Mouse (Mus musculus): ENCODE measurements at regions not wholly inside any gene's neighbourhood (a gene's known extent, or its start where the extent isn't known, plus 50 kb on each side); places are given as distances from the start of the nearest gene placed in this dataset.

GRCm38 (mm10) chr4:106017065-106017646 is 227.5 kb downstream of the Gm12728 start:
- 68% methylated on average over 6 of the region's 6 CpGs for WGBS

GRCm38 (mm10) chr4:106018936-106019335 is 229.3 kb downstream of the Gm12728 start:
- ATAC-seq (ENCODE audit: borderline replicate concordance, extremely low read depth, low FRiP score, low TSS enrichment) = no peak
- Histone ChIP-seq H3K4me1 (peaks cover 14% of the 10 kb centered on the region), H3K9ac (no peak overlapping the region), H3K36me3 (no peaks in the 10 kb centered on the region), H3K27me3 (no peaks in the 10 kb centered on the region), H3K27ac (no peak overlapping the region), H3K9me3 (no peaks in the 10 kb centered on the region), H3K4me3 (no peak overlapping the region), H3K4me2 (no peak overlapping the region)
- WGBS = 46% methylated on average over 4 of the region's 4 CpGs

More at GRCm38 (mm10) chr4:106017065-106017646, 227.5 kb downstream of the Gm12728 start:
- Histone ChIP-seq H3K27me3 (no peaks in the 10 kb centered on the region), H3K9ac (no peak overlapping the region), H3K4me3 (no peak overlapping the region), H3K4me2 (no peak overlapping the region), H3K27ac (no peak overlapping the region), H3K9me3 (no peaks in the 10 kb centered on the region), H3K36me3 (no peaks in the 10 kb centered on the region), H3K4me1 (peaks cover 14% of the 10 kb centered on the region)
- ATAC-seq (ENCODE audit: borderline replicate concordance, extremely low read depth, low FRiP score, low TSS enrichment) = no peak

- ATAC-seq (ENCODE audit: borderline replicate concordance, extremely low read depth, low FRiP score, low TSS enrichment) = peak; percentile 79
- 14% methylated on average over 4 of the region's 4 CpGs for WGBS
- no peaks in the 10 kb centered on the region for H3K9me3 ChIP-seq
- H3K4me2 ChIP-seq = no peak overlapping the region
- H3K36me3 ChIP-seq = no peaks in the 10 kb centered on the region
- 0 out of 2 replicates have a peak overlapping the region, but pooled peaks have one; percentile 4 for H3K27ac ChIP-seq
- peaks cover 15% of the 10 kb centered on the region for H3K4me1 ChIP-seq
- no peaks in the 10 kb centered on the region for H3K27me3 ChIP-seq
- no peak overlapping the region for H3K9ac ChIP-seq
- no peak overlapping the region for H3K4me3 ChIP-seq
Measured at GRCm38 (mm10) chr4:106020338-106020737, 230.7 kb downstream of the Gm12728 start.

- H3K4me2 ChIP-seq = no peak overlapping the region
- H3K9ac ChIP-seq = no peak overlapping the region
- H3K9me3 ChIP-seq = no peaks in the 10 kb centered on the region
- no peak for ATAC-seq (ENCODE audit: borderline replicate concordance, extremely low read depth, low FRiP score, low TSS enrichment)
- H3K4me3 ChIP-seq = no peak overlapping the region
- WGBS = 84% methylated on average over 1 of the region's 1 CpGs
- H3K4me1 ChIP-seq = peaks cover 27% of the 10 kb centered on the region
- H3K27ac ChIP-seq = no peak overlapping the region
- no peaks in the 10 kb centered on the region for H3K27me3 ChIP-seq
- H3K36me3 ChIP-seq = no peaks in the 10 kb centered on the region
Measured at GRCm38 (mm10) chr4:106024591-106024990, 234.9 kb downstream of the Gm12728 start.

GRCm38 (mm10) chr4:106025966-106026637 is 236.4 kb downstream of the Gm12728 start:
- H3K4me1 ChIP-seq = peaks cover 13% of the 10 kb centered on the region
- H3K4me3 ChIP-seq = no peak overlapping the region
- H3K4me2 ChIP-seq = peak overlapping the region; percentile 22
- H3K27me3 ChIP-seq = no peaks in the 10 kb centered on the region
- ATAC-seq (ENCODE audit: borderline replicate concordance, extremely low read depth, low FRiP score, low TSS enrichment) = peak; percentile 62; the same call in 1 of the 2 replicates
- no peak overlapping the region for H3K9ac ChIP-seq
- H3K9me3 ChIP-seq = no peaks in the 10 kb centered on the region
- H3K27ac ChIP-seq = no peak overlapping the region
- WGBS = 48% methylated on average over 15 of the region's 15 CpGs
- H3K36me3 ChIP-seq = no peaks in the 10 kb centered on the region

- 59% methylated on average over 7 of the region's 7 CpGs for WGBS
- ATAC-seq (ENCODE audit: borderline replicate concordance, extremely low read depth, low FRiP score, low TSS enrichment) = no peak
- no peak overlapping the region for H3K27ac ChIP-seq
- no peaks in the 10 kb centered on the region for H3K9me3 ChIP-seq
- H3K4me1 ChIP-seq = no peaks in the 10 kb centered on the region
- H3K27me3 ChIP-seq = no peaks in the 10 kb centered on the region
- H3K9ac ChIP-seq = no peak overlapping the region
- no peaks in the 10 kb centered on the region for H3K36me3 ChIP-seq
- H3K4me2 ChIP-seq = no peak overlapping the region
- no peak overlapping the region for H3K4me3 ChIP-seq
Measured at GRCm38 (mm10) chr4:106040376-106040775, 250.7 kb downstream of the Gm12728 start.

GRCm38 (mm10) chr4:106042456-106042855 is 252.8 kb downstream of the Gm12728 start:
- ATAC-seq (ENCODE audit: borderline replicate concordance, extremely low read depth, low FRiP score, low TSS enrichment) = no peak
- H3K9me3 ChIP-seq = no peaks in the 10 kb centered on the region
- H3K9ac ChIP-seq = no peak overlapping the region
- H3K4me1 ChIP-seq = no peaks in the 10 kb centered on the region
- H3K4me2 ChIP-seq = no peak overlapping the region
- no peak overlapping the region for H3K27ac ChIP-seq
- no peak overlapping the region for H3K4me3 ChIP-seq
- WGBS = 54% methylated on average over 3 of the region's 3 CpGs
- no peaks in the 10 kb centered on the region for H3K27me3 ChIP-seq
- H3K36me3 ChIP-seq = no peaks in the 10 kb centered on the region

GRCm38 (mm10) chr4:106043661-106044060 is 254.0 kb downstream of the Gm12728 start:
- Histone ChIP-seq H3K27me3 (no peaks in the 10 kb centered on the region), H3K4me2 (no peak overlapping the region), H3K4me3 (no peak overlapping the region), H3K36me3 (no peaks in the 10 kb centered on the region), H3K9me3 (no peaks in the 10 kb centered on the region), H3K9ac (no peak overlapping the region), H3K27ac (no peak overlapping the region), H3K4me1 (no peaks in the 10 kb centered on the region)
- no peak for ATAC-seq (ENCODE audit: borderline replicate concordance, extremely low read depth, low FRiP score, low TSS enrichment)
- WGBS = 85% methylated on average over 9 of the region's 9 CpGs

- 60% methylated on average over 8 of the region's 8 CpGs for WGBS
- no peak for ATAC-seq (ENCODE audit: borderline replicate concordance, extremely low read depth, low FRiP score, low TSS enrichment)
- H3K4me2 ChIP-seq = no peak overlapping the region
Measured at GRCm38 (mm10) chr4:106048053-106048452, 258.4 kb downstream of the Gm12728 start.

GRCm38 (mm10) chr4:106048797-106049196 is 259.1 kb downstream of the Gm12728 start:
- H3K4me1 ChIP-seq = no peaks in the 10 kb centered on the region
- no peaks in the 10 kb centered on the region for H3K27me3 ChIP-seq
- H3K27ac ChIP-seq = no peak overlapping the region
- H3K9ac ChIP-seq = no peak overlapping the region
- no peak for ATAC-seq (ENCODE audit: borderline replicate concordance, extremely low read depth, low FRiP score, low TSS enrichment)
- no peaks in the 10 kb centered on the region for H3K36me3 ChIP-seq
- H3K4me3 ChIP-seq = no peak overlapping the region
- WGBS = 75% methylated on average over 8 of the region's 8 CpGs
- H3K9me3 ChIP-seq = no peaks in the 10 kb centered on the region
- no peak overlapping the region for H3K4me2 ChIP-seq

More at GRCm38 (mm10) chr4:106048053-106048452, 258.4 kb downstream of the Gm12728 start:
- Histone ChIP-seq H3K36me3 (no peaks in the 10 kb centered on the region), H3K9ac (no peak overlapping the region), H3K9me3 (no peaks in the 10 kb centered on the region), H3K4me1 (no peaks in the 10 kb centered on the region), H3K27me3 (no peaks in the 10 kb centered on the region), H3K27ac (no peak overlapping the region), H3K4me3 (no peak overlapping the region)

- H3K27me3 ChIP-seq = no peaks in the 10 kb centered on the region
- no peak overlapping the region for H3K9ac ChIP-seq
- H3K4me2 ChIP-seq = no peak overlapping the region
- no peak overlapping the region for H3K27ac ChIP-seq
- no peaks in the 10 kb centered on the region for H3K36me3 ChIP-seq
- H3K9me3 ChIP-seq = no peaks in the 10 kb centered on the region
- no peak overlapping the region for H3K4me3 ChIP-seq
- no peak for ATAC-seq (ENCODE audit: borderline replicate concordance, extremely low read depth, low FRiP score, low TSS enrichment)
- WGBS = 70% methylated on average over 3 of the region's 3 CpGs
- H3K4me1 ChIP-seq = no peaks in the 10 kb centered on the region
Measured at GRCm38 (mm10) chr4:106049880-106050279, 260.2 kb downstream of the Gm12728 start.

GRCm38 (mm10) chr4:106050297-106050696 is 260.6 kb downstream of the Gm12728 start:
- 83% methylated on average over 3 of the region's 3 CpGs for WGBS
- no peak overlapping the region for H3K9ac ChIP-seq
- H3K9me3 ChIP-seq = no peaks in the 10 kb centered on the region
- H3K27ac ChIP-seq = no peak overlapping the region
- no peaks in the 10 kb centered on the region for H3K4me1 ChIP-seq
- no peaks in the 10 kb centered on the region for H3K36me3 ChIP-seq
- no peaks in the 10 kb centered on the region for H3K27me3 ChIP-seq
- H3K4me2 ChIP-seq = no peak overlapping the region
- H3K4me3 ChIP-seq = no peak overlapping the region
- no peak for ATAC-seq (ENCODE audit: borderline replicate concordance, extremely low read depth, low FRiP score, low TSS enrichment)

All from lung, embryonic 15.5 days (tissue).